Mouse (Mus musculus): Measurements from ENCODE around the gene Primpol. TPM values are rescaled to one million over a fixed set of nuclear protein-coding genes. Genes with fewer than 3 reads are reported as not detected.
A peak's percentile ranks its signal among the peaks of the same experiment; 100 is the strongest.

Primpol gene
- total and polyA plus RNA-seq, 3 experiments, result 7.1 to 11.6 TPM; not detected in 1

- H3K27ac ChIP-seq (ENCODE audit: control insufficient read depth, low read depth, low read length), result peak overlapping the region; percentile 78
- H3K36me3 ChIP-seq (ENCODE audit: control insufficient read depth in 1 of 2, insufficient read depth in 2 of 2, low read length in 2 of 2), result peaks cover 5 to 35% of the 10 kb centered on the region in 2 experiments
- no peaks in the 10 kb centered on the region for H3K27me3 ChIP-seq (ENCODE audit: control insufficient read depth in 1 of 2, insufficient read depth in 2 of 2, low read length in 2 of 2)
- H3K4me1 ChIP-seq (ENCODE audit: control insufficient read depth in 1 of 2, insufficient read depth in 2 of 2, low read length in 2 of 2), result peaks cover 9 to 14% of the 10 kb centered on the region in 2 experiments
- peak overlapping the region; percentile 81 to 96 for H3K4me3 ChIP-seq (ENCODE audit: control insufficient read depth in 1 of 2, insufficient read depth in 1 of 2, low read depth in 2 of 2, low read length in 2 of 2)
- peaks cover 46% of the 10 kb centered on the region for H3K79me2 ChIP-seq (ENCODE audit: control insufficient read depth, insufficient read depth, low read length, poor library complexity)
- peak; percentile 77 for DNase-seq (ENCODE audit: low read depth, low spot score)
- peak overlapping the region; percentile 83 for H3K9ac ChIP-seq (ENCODE audit: control insufficient read depth, low read depth, low read length, poor library complexity, severe bottlenecking)
- H3K9me3 ChIP-seq (replicated peaks; ENCODE audit: insufficient read depth, low read length), result no peaks in the 10 kb centered on the region
- TF ChIP-seq JUND (IDR thresholded peaks at IDR 0.05; ENCODE audit: low read depth, low read length) (no peak), UBTF (IDR thresholded peaks at IDR 0.05; ENCODE audit: borderline replicate concordance, insufficient read depth, low read depth, low read length) (peak; percentile 48; the same call in 1 of the 2 replicates), CHD1 (IDR thresholded peaks at IDR 0.05; ENCODE audit: low read depth, low read length) (peak; percentile 32; the same call in 1 of the 2 replicates), TBP (IDR thresholded peaks at IDR 0.05; ENCODE audit: low read depth, low read length) (0 out of 2 replicates have a peak, but pooled peaks have one; percentile 31), RCOR1 (IDR thresholded peaks at IDR 0.05; ENCODE audit: low read depth, low read length) (peak; percentile 23; the same call in 1 of the 2 replicates), SIN3A (IDR thresholded peaks at IDR 0.05; ENCODE audit: low read length) (peak; percentile 9; the same call in 1 of the 2 replicates), USF1 (IDR thresholded peaks at IDR 0.05; ENCODE audit: low read depth, low read length) (no peak), POLR2A (IDR thresholded peaks at IDR 0.05; ENCODE audit: control insufficient read depth in 1 of 2, insufficient read depth in 1 of 2, low read depth in 1 of 2, low read length in 2 of 2, poor library complexity in 1 of 2) (0 out of 4 replicates have a peak, but pooled peaks of 1 of the 2 experiments have one; percentile 3), MYC (IDR thresholded peaks at IDR 0.05; ENCODE audit: low read depth, low read length) (no peak)
These were observed 943 bp upstream of the Primpol start for GRCm38 (mm10) chr8:46617690-46618620.

GRCm38 (mm10) chr8:46615936-46616335 is 1.1 kb downstream of the Primpol start:
- peak; percentile 81 for TF ChIP-seq TCF12 (IDR thresholded peaks at IDR 0.05; ENCODE audit: low read depth, low read length)
- 0 out of 2 replicates have a peak, but pooled peaks have one; percentile 38 for TF ChIP-seq E2F4 (IDR thresholded peaks at IDR 0.05; ENCODE audit: borderline replicate concordance, low read depth, low read length)
- no peak for TF ChIP-seq POLR2AphosphoS5 (IDR thresholded peaks at IDR 0.05; ENCODE audit: borderline replicate concordance, low read depth, low read length)
- no peak for TF ChIP-seq CTCF (IDR thresholded peaks at IDR 0.05 in 2 of 3, conservative IDR thresholded peaks at IDR 0.05 in 1 of 3; ENCODE audit: control insufficient read depth in 1 of 3, insufficient read depth in 1 of 3, low read depth in 2 of 3, low read length in 3 of 3, poor library complexity in 1 of 3, severe bottlenecking in 1 of 3)
- peak; percentile 90 to 97 for TF ChIP-seq EP300 (IDR thresholded peaks at IDR 0.05; ENCODE audit: low read depth in 1 of 2, low read length in 2 of 2)
- TF ChIP-seq TAL1 (IDR thresholded peaks at IDR 0.05; ENCODE audit: low read length), result peak; percentile 21; the same call in 1 of the 2 replicates
- TF ChIP-seq NELFE (IDR thresholded peaks at IDR 0.05; ENCODE audit: low read depth, low read length), result peak; percentile 63
- TF ChIP-seq ETS1 (IDR thresholded peaks at IDR 0.05; ENCODE audit: low read depth, low read length), result peak; percentile 94; the same call in 1 of the 2 replicates
- TF ChIP-seq KAT2A (conservative IDR thresholded peaks at IDR 0.05; ENCODE audit: low read depth, low read length), result no peak; the same call in 1 of the 2 replicates
- 0 out of 2 replicates have a peak, but pooled peaks have one; percentile 32 for TF ChIP-seq MAX (IDR thresholded peaks at IDR 0.05; ENCODE audit: low read length)
- peak; percentile 74 for TF ChIP-seq HCFC1 (IDR thresholded peaks at IDR 0.05; ENCODE audit: low read depth, low read length)
- peak in 1 of 2 experiments; percentile 56; a peak in 2 of 4 replicates for TF ChIP-seq POLR2A (IDR thresholded peaks at IDR 0.05; ENCODE audit: control insufficient read depth in 1 of 2, insufficient read depth in 1 of 2, low read depth in 1 of 2, low read length in 2 of 2, poor library complexity in 1 of 2)
- peak; percentile 97 for TF ChIP-seq MYB (IDR thresholded peaks at IDR 0.05; ENCODE audit: low read depth, low read length)
- TF ChIP-seq ELF1 (IDR thresholded peaks at IDR 0.05; ENCODE audit: low read depth, low read length), result no peak; the same call in 1 of the 2 replicates
- TF ChIP-seq MYC (IDR thresholded peaks at IDR 0.05; ENCODE audit: low read depth, low read length), result 0 out of 2 replicates have a peak, but pooled peaks have one; percentile 4
- no peak; the same call in 1 of the 2 replicates for TF ChIP-seq POLR2AphosphoS2 (IDR thresholded peaks at IDR 0.05; ENCODE audit: low read length)
- peak; percentile 76 for TF ChIP-seq GATA1 (IDR thresholded peaks at IDR 0.05; ENCODE audit: low read depth, low read length)
- TF ChIP-seq SMC3 (IDR thresholded peaks at IDR 0.05; ENCODE audit: low read depth, low read length), result no peak
- TF ChIP-seq TBP (IDR thresholded peaks at IDR 0.05; ENCODE audit: low read depth, low read length), result peak; percentile 52
- 0 out of 2 replicates have a peak, but pooled peaks have one; percentile 37 for TF ChIP-seq RCOR1 (IDR thresholded peaks at IDR 0.05; ENCODE audit: low read depth, low read length)
- peak; percentile 86 for TF ChIP-seq SIN3A (IDR thresholded peaks at IDR 0.05; ENCODE audit: low read length)
- peak; percentile 78 for TF ChIP-seq MAZ (IDR thresholded peaks at IDR 0.05; ENCODE audit: low read depth, low read length)
- peak; percentile 22; the same call in 1 of the 2 replicates for TF ChIP-seq ZMIZ1 (IDR thresholded peaks at IDR 0.05; ENCODE audit: low read depth, low read length)
- Histone ChIP-seq H3K9ac (ENCODE audit: control insufficient read depth, low read depth, low read length, poor library complexity, severe bottlenecking) (peak overlapping the region; percentile 86), H3K27ac (ENCODE audit: control insufficient read depth, low read depth, low read length) (peak overlapping the region; percentile 90), H3K9me3 (replicated peaks; ENCODE audit: insufficient read depth, low read length) (no peaks in the 10 kb centered on the region), H3K36me3 (ENCODE audit: control insufficient read depth in 1 of 2, insufficient read depth in 2 of 2, low read length in 2 of 2) (peaks cover 0 to 26% of the 10 kb centered on the region in 2 experiments; a peak in 3 of 4 replicates), H3K27me3 (ENCODE audit: control insufficient read depth in 1 of 2, insufficient read depth in 2 of 2, low read length in 2 of 2) (no peaks in the 10 kb centered on the region), H3K4me1 (ENCODE audit: control insufficient read depth in 1 of 2, insufficient read depth in 2 of 2, low read length in 2 of 2) (peaks cover 7 to 9% of the 10 kb centered on the region in 2 experiments; a peak in 3 of 4 replicates), H3K79me2 (ENCODE audit: control insufficient read depth, insufficient read depth, low read length, poor library complexity) (peaks cover 33% of the 10 kb centered on the region), H3K4me3 (ENCODE audit: control insufficient read depth in 1 of 2, insufficient read depth in 1 of 2, low read depth in 2 of 2, low read length in 2 of 2) (peak overlapping the region; percentile 44 to 55)
- DNase-seq (ENCODE audit: low read depth, low spot score), result peak; percentile 84
